Mouse (Mus musculus) kidney, adult 2 months (tissue): ENCODE data around the gene Steap2. TPM values are rescaled to one million over a fixed set of nuclear protein-coding genes. Genes with fewer than 3 reads are reported as not detected.

Source experiments
- DNase-seq: peaks from one replicate; pipeline ENCODE4 v3.0.0; 2021
- H3K27ac ChIP-seq: fragments of 200-500 bp; 2 replicates; pipeline ENCODE4 v1.5.1; 2012; ENCODE audit warnings: low read depth, low read length, control low read depth, inconsistent platforms; ENCODE audit not compliant: insufficient read depth
- H3K27me3 ChIP-seq: fragments of 200-500 bp; replicated peaks from 2 replicates; pipeline ENCODE4 v1.6.1; 2012; ENCODE audit warnings: mild to moderate bottlenecking, moderate library complexity, low read length, inconsistent platforms; ENCODE audit not compliant: control insufficient read depth, insufficient read depth
- H3K36me3 ChIP-seq: fragments of 200-500 bp; 2 replicates; pipeline ENCODE4 v1.6.1; 2012; ENCODE audit warnings: mild to moderate bottlenecking, moderate library complexity, low read length, inconsistent platforms; ENCODE audit not compliant: control insufficient read depth, insufficient read depth
- H3K4me1 ChIP-seq: fragments of 200-500 bp; 2 replicates; pipeline ENCODE4 v1.6.1; 2011; ENCODE audit warnings: low read length; ENCODE audit not compliant: control insufficient read depth, insufficient read depth
- H3K4me3 ChIP-seq: fragments of 200-500 bp; 2 replicates; pipeline ENCODE4 v1.5.1; 2011; ENCODE audit warnings: mild to moderate bottlenecking, low read depth, low read length, control low read depth; ENCODE audit not compliant: insufficient read depth
- CTCF ChIP-seq: fragments of 200-500 bp; conservative IDR thresholded peaks from 2 replicates; pipeline ENCODE4 v1.5.1; 2011; ENCODE audit warnings: low read depth, mild to moderate bottlenecking, control low read depth, low read length, moderate library complexity, mixed read lengths; ENCODE audit not compliant: insufficient read depth, insufficient read length
- POLR2A ChIP-seq: fragments of 200-500 bp; IDR thresholded peaks from one replicate; pipeline ENCODE4 v1.6.1; 2011; ENCODE audit warnings: low read depth, low read length, control low read depth
- WGBS: fragments of 180-500 bp; shearing (Covaris S2); methylation state at CpG from one replicate; pipeline ENCODE4 v1.1.7; 2018; 5-methylcytosine and 5-hydroxymethylcytosine counted together
- polyA plus RNA-seq: library from polyadenylated mRNA; depleted of rRNA; stranded (reverse); fragments of >200 nt; gene quantifications from 2 replicates; pipeline ENCODE4 v1.2.3, GENCODE M21; 2012; rRNA removed

The Steap2 gene
- polyA plus RNA-seq, 1 experiment = 71.7 TPM

GRCm38 (mm10) chr5:5648817-5649569, 45.4 kb downstream of the Steap2 start:
- TF ChIP-seq POLR2A (no peak), CTCF (no peak)
- H3K4me1 ChIP-seq = no peaks in the 10 kb centered on the region
- WGBS = 66% methylated on average over 6 of the region's 6 CpGs
- no peak overlapping the region for H3K4me3 ChIP-seq
- DNase-seq = no peak
- H3K27ac ChIP-seq = no peak overlapping the region
- H3K36me3 ChIP-seq = no peaks in the 10 kb centered on the region
- H3K27me3 ChIP-seq = no peaks in the 10 kb centered on the region

- Histone ChIP-seq H3K4me1 (no peaks in the 10 kb centered on the region), H3K27ac (no peak overlapping the region), H3K4me3 (no peak overlapping the region), H3K36me3 (no peaks in the 10 kb centered on the region), H3K27me3 (no peaks in the 10 kb centered on the region)
- WGBS = 8% methylated on average over 1 of the region's 1 CpGs
- peak; percentile 25 for DNase-seq
- TF ChIP-seq POLR2A (no peak), CTCF (no peak)
Observed at GRCm38 (mm10) chr5:5646173-5646572, 48.2 kb downstream of the Steap2 start.

- H3K27ac ChIP-seq = no peak overlapping the region
- WGBS = 60% methylated on average over 2 of the region's 2 CpGs
Observed at GRCm38 (mm10) chr5:5638496-5638895, 55.9 kb downstream of the Steap2 start.

GRCm38 (mm10) chr5:5625491-5625890, 68.9 kb downstream of the Steap2 start:
- Histone ChIP-seq H3K4me1 (no peaks in the 10 kb centered on the region), H3K36me3 (no peaks in the 10 kb centered on the region; the same call in 1 of the 2 replicates), H3K27me3 (no peaks in the 10 kb centered on the region), H3K4me3 (no peak overlapping the region), H3K27ac (no peak overlapping the region)
- WGBS = 68% methylated on average over 3 of the region's 3 CpGs
- TF ChIP-seq CTCF = no peak
- no peak for TF ChIP-seq POLR2A
- no peak for DNase-seq

More at GRCm38 (mm10) chr5:5638496-5638895, 55.9 kb downstream of the Steap2 start:
- no peak for DNase-seq
- H3K4me1 ChIP-seq = no peaks in the 10 kb centered on the region
- no peak overlapping the region for H3K4me3 ChIP-seq
- TF ChIP-seq POLR2A = no peak
- no peak for TF ChIP-seq CTCF
- H3K27me3 ChIP-seq = no peaks in the 10 kb centered on the region
- H3K36me3 ChIP-seq = no peaks in the 10 kb centered on the region

- no peak for DNase-seq
- Histone ChIP-seq H3K36me3 (no peaks in the 10 kb centered on the region), H3K27ac (no peak overlapping the region), H3K27me3 (no peaks in the 10 kb centered on the region), H3K4me3 (no peak overlapping the region), H3K4me1 (no peaks in the 10 kb centered on the region)
- 59% methylated on average over 4 of the region's 4 CpGs for WGBS
- TF ChIP-seq POLR2A = no peak
- no peak for TF ChIP-seq CTCF
Observed at GRCm38 (mm10) chr5:5618329-5618728, 76.0 kb downstream of the Steap2 start.

Other genes starting within 250 kb of the Steap2 start
- gene 1700015F17Rik, start 215.4 kb downstream of the Steap2 start, polyA plus RNA-seq = not detected in 2 replicates
- gene Cldn12, start 179.6 kb downstream of the Steap2 start, polyA plus RNA-seq = 63.4 and 72.4 TPM in 2 replicates
- gene Gtpbp10, start 135.0 kb downstream of the Steap2 start, polyA plus RNA-seq = 4.7 and 6.6 TPM in 2 replicates
- gene Gm8773, start 120.8 kb downstream of the Steap2 start, polyA plus RNA-seq = 0.25 TPM in 1 of 2 replicates, not detected in the other
- gene Cfap69, start 30.3 kb downstream of the Steap2 start, polyA plus RNA-seq = 3.8 and 4.5 TPM in 2 replicates
- 5.2 and 6.4 TPM in 2 replicates for gene Steap1, start 54.7 kb upstream of the Steap2 start, polyA plus RNA-seq